Mouse (Mus musculus): Measurements from ENCODE around the gene Ahcyl2.
"Not testable (repeated sequence)": the region's sequence is repeated elsewhere in the genome, so short reads cannot be mapped to it uniquely, and the experiment has no call there.

Gene Ahcyl2

GRCm38 (mm10) chr6:29816371-29816770, 48.6 kb downstream of the Ahcyl2 start:
- DNase-seq, result not testable (repeated sequence)

GRCm38 (mm10) chr6:29819309-29819708, 51.5 kb downstream of the Ahcyl2 start:
- DNase-seq, result peak; percentile 51 to 69

GRCm38 (mm10) chr6:29820314-29820713, 52.5 kb downstream of the Ahcyl2 start:
- DNase-seq, result peak in 1 of 2 experiments; percentile 32

- DNase-seq, result no peak
Measured at GRCm38 (mm10) chr6:29820926-29821325, 53.1 kb downstream of the Ahcyl2 start.

- DNase-seq, result no peak
Measured at GRCm38 (mm10) chr6:29821770-29822169, 54.0 kb downstream of the Ahcyl2 start.

GRCm38 (mm10) chr6:29825302-29825701, 57.5 kb downstream of the Ahcyl2 start:
- DNase-seq, result no peak

GRCm38 (mm10) chr6:29827291-29828242, 59.8 kb downstream of the Ahcyl2 start:
- no peak for DNase-seq

GRCm38 (mm10) chr6:29828574-29829234, 60.9 kb downstream of the Ahcyl2 start:
- DNase-seq, result peak in 1 of 2 experiments; percentile 84

- no peak for DNase-seq
Measured at GRCm38 (mm10) chr6:29832356-29832755, 64.5 kb downstream of the Ahcyl2 start.

- DNase-seq, result peak in 1 of 2 experiments; percentile 29
Measured at GRCm38 (mm10) chr6:29833117-29833516, 65.3 kb downstream of the Ahcyl2 start.

- peak; percentile 43 to 46 for DNase-seq
Measured at GRCm38 (mm10) chr6:29833568-29834255, 65.9 kb downstream of the Ahcyl2 start.

GRCm38 (mm10) chr6:29835543-29836177, 67.8 kb downstream of the Ahcyl2 start:
- no peak for DNase-seq

GRCm38 (mm10) chr6:29837579-29837978, 69.8 kb downstream of the Ahcyl2 start:
- DNase-seq, result no peak

GRCm38 (mm10) chr6:29838531-29838930, 70.7 kb downstream of the Ahcyl2 start:
- DNase-seq, result no peak

- DNase-seq, result no peak
Measured at GRCm38 (mm10) chr6:29840008-29840407, 72.2 kb downstream of the Ahcyl2 start.

GRCm38 (mm10) chr6:29841461-29841860, 73.7 kb downstream of the Ahcyl2 start:
- DNase-seq, result no peak

- peak; percentile 57 to 83 for DNase-seq
Measured at GRCm38 (mm10) chr6:29847643-29848166, 79.9 kb downstream of the Ahcyl2 start.

GRCm38 (mm10) chr6:29848808-29849207, 81.0 kb downstream of the Ahcyl2 start:
- peak; percentile 77 to 89 for DNase-seq

- DNase-seq, result peak in 1 of 2 experiments; percentile 54
Measured at GRCm38 (mm10) chr6:29850096-29850495, 82.3 kb downstream of the Ahcyl2 start.

- DNase-seq, result no peak
Measured at GRCm38 (mm10) chr6:29850747-29851146, 82.9 kb downstream of the Ahcyl2 start.

GRCm38 (mm10) chr6:29851873-29852272, 84.1 kb downstream of the Ahcyl2 start:
- no peak for DNase-seq

- peak; percentile 63 to 85 for DNase-seq
Measured at GRCm38 (mm10) chr6:29853213-29853899, 85.5 kb downstream of the Ahcyl2 start.

All from kidney, adult 8-10 months (tissue).